Mouse (Mus musculus): Measurements from ENCODE around the gene Kirrel3.

GRCm38 (mm10) chr9:34846440-34846839, 360.7 kb downstream of the Kirrel3 start:
- TF ChIP-seq CTCF (IDR thresholded peaks at IDR 0.05; ENCODE audit: low read depth) = no peak
- TF ChIP-seq EP300 (IDR thresholded peaks at IDR 0.05; ENCODE audit: low read depth) = no peak
